Mouse (Mus musculus) ES-Bruce4 (cell line): ENCODE measurements around the gene Marc1. TPM values are rescaled to one million over a fixed set of nuclear protein-coding genes. Genes with fewer than 3 reads are reported as not detected.

Experiments
- H3K27ac ChIP-seq: 2 replicates; pipeline ENCODE4 v1.5.1; 2012; ENCODE audit warnings: low read length, inconsistent platforms; ENCODE audit not compliant: insufficient read depth
- H3K27me3 ChIP-seq: 2 replicates; pipeline ENCODE4 v1.6.1; 2012; ENCODE audit warnings: mild to moderate bottlenecking, low read length, inconsistent platforms; ENCODE audit not compliant: control insufficient read depth, poor library complexity, insufficient read depth, severe bottlenecking
- H3K36me3 ChIP-seq: 2 replicates; pipeline ENCODE4 v1.6.1; 2012; ENCODE audit warnings: inconsistent platforms, mild to moderate bottlenecking, low read length, moderate library complexity; ENCODE audit not compliant: control insufficient read depth, poor library complexity, insufficient read depth, severe bottlenecking
- H3K4me1 ChIP-seq: one replicate; pipeline ENCODE4 v1.8.1; 2011; ENCODE audit warnings: low read length; ENCODE audit not compliant: control insufficient read depth, insufficient read depth
- H3K4me3 ChIP-seq: 2 replicates; pipeline ENCODE4 v1.5.1; 2011; ENCODE audit warnings: low read depth, mild to moderate bottlenecking, low read length
- H3K9ac ChIP-seq: 2 replicates; pipeline ENCODE4 v1.6.1; 2012; ENCODE audit warnings: low read depth, mild to moderate bottlenecking, inconsistent platforms; ENCODE audit not compliant: poor library complexity, severe bottlenecking
- H3K9me3 ChIP-seq: replicated peaks from 2 replicates; pipeline ENCODE4 v1.6.1; 2012; ENCODE audit warnings: mild to moderate bottlenecking, low read length, inconsistent platforms; ENCODE audit not compliant: control insufficient read depth, poor library complexity, insufficient read depth, severe bottlenecking
- CTCF ChIP-seq: IDR thresholded peaks from one replicate; pipeline ENCODE4 v1.8.1; 2011; ENCODE audit warnings: low read depth, low read length
- EP300 ChIP-seq: IDR thresholded peaks from 2 replicates; pipeline ENCODE4 v1.6.1; 2011; ENCODE audit warnings: low read depth, low read length; ENCODE audit not compliant: insufficient read depth
- POLR2A ChIP-seq: IDR thresholded peaks from one replicate; pipeline ENCODE4 v1.8.1; 2011; ENCODE audit warnings: low read length; ENCODE audit not compliant: insufficient read depth
- polyA plus RNA-seq: library from polyadenylated mRNA; stranded (reverse); fragments of >200 nt; gene quantifications from 2 replicates; pipeline ENCODE4 v1.2.4, GENCODE M21; 2011; ENCODE audit warnings: low read depth; ENCODE audit not compliant: missing spikeins, insufficient read depth, insufficient read length

Gene Marc1
- polyA plus RNA-seq, 1 experiment, result not detected

DNA sequence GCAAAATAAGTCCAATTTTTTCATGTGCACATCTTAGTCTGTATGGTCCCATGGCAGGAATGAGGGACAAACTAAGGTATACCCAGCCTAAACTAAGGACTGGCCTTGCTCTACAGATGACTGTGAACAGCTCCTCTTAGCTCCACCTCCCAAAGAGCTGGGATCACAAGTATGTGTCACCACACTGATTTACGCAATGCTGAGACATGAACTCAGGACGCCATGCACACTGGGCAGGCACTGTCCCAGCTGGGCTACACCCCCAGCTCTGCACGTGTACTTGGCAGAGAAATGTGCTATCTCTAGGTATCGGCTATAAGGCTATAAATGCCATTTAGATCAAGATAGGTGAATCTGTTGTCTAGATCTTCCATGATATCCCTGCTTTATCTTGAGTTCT, 49.1 kb downstream of the Marc1 start:
- no peak overlapping the region for H3K27ac ChIP-seq
- no peak overlapping the region for H3K9ac ChIP-seq
- TF ChIP-seq CTCF (no peak), EP300 (no peak), POLR2A (no peak)
- no peak overlapping the region for H3K4me3 ChIP-seq
- H3K36me3 ChIP-seq, result no peaks in the 10 kb centered on the region
- no peaks in the 10 kb centered on the region for H3K27me3 ChIP-seq
- no peaks in the 10 kb centered on the region for H3K4me1 ChIP-seq
- H3K9me3 ChIP-seq, result no peaks in the 10 kb centered on the region

- TF ChIP-seq EP300, result no peak
- no peak for TF ChIP-seq POLR2A
- no peak for TF ChIP-seq CTCF
- Histone ChIP-seq H3K4me3 (no peak overlapping the region), H3K9me3 (no peaks in the 10 kb centered on the region), H3K9ac (no peak overlapping the region), H3K36me3 (no peaks in the 10 kb centered on the region), H3K27ac (no peak overlapping the region), H3K27me3 (no peaks in the 10 kb centered on the region), H3K4me1 (no peaks in the 10 kb centered on the region)
Observed at GRCm38 (mm10) chr1:184752671-184753070, 58.4 kb downstream of the Marc1 start.

- Histone ChIP-seq H3K36me3 (no peaks in the 10 kb centered on the region), H3K27me3 (no peaks in the 10 kb centered on the region), H3K9me3 (no peaks in the 10 kb centered on the region), H3K9ac (no peak overlapping the region), H3K4me1 (no peaks in the 10 kb centered on the region), H3K4me3 (no peak overlapping the region), H3K27ac (no peak overlapping the region)
- TF ChIP-seq POLR2A, result no peak
- no peak for TF ChIP-seq EP300
- no peak for TF ChIP-seq CTCF
Observed at GRCm38 (mm10) chr1:184750114-184750664, 60.9 kb downstream of the Marc1 start.

GRCm38 (mm10) chr1:184748692-184749152, 62.4 kb downstream of the Marc1 start:
- no peak for TF ChIP-seq POLR2A
- TF ChIP-seq EP300, result no peak
- TF ChIP-seq CTCF, result no peak
- H3K4me1 ChIP-seq, result no peaks in the 10 kb centered on the region
- H3K9ac ChIP-seq, result no peak overlapping the region
- H3K27me3 ChIP-seq, result no peaks in the 10 kb centered on the region
- no peaks in the 10 kb centered on the region for H3K36me3 ChIP-seq
- no peaks in the 10 kb centered on the region for H3K9me3 ChIP-seq
- no peak overlapping the region for H3K27ac ChIP-seq
- no peak overlapping the region for H3K4me3 ChIP-seq

- no peak overlapping the region for H3K4me3 ChIP-seq
- H3K27me3 ChIP-seq, result peaks cover 15% of the 10 kb centered on the region
- no peak overlapping the region for H3K9ac ChIP-seq
- no peaks in the 10 kb centered on the region for H3K9me3 ChIP-seq
- TF ChIP-seq POLR2A, result no peak
- peak; percentile 85 for TF ChIP-seq CTCF
- TF ChIP-seq EP300, result no peak
- no peak overlapping the region for H3K27ac ChIP-seq
- no peaks in the 10 kb centered on the region for H3K36me3 ChIP-seq
- no peaks in the 10 kb centered on the region for H3K4me1 ChIP-seq
Observed at GRCm38 (mm10) chr1:184737876-184738479, 73.1 kb downstream of the Marc1 start.

DNA sequence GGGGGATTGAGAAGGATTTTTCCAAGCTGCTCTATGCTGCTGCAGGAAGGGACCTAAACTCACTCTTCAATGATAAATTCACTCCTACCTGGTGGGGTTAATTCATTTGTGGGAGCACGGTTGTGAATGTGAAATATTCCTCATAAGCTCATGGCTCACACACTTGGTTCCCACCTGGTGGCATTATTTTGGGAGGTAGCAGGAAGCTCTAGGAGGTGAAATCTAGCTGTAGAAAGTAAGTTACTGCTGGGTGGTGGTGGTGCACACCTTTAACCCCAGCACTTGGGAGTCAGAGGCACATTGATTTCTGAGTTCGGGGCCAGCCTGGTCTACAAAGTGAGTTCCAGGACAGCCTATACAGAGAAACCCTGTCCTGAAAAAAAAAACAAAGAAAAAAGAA, 73.9 kb downstream of the Marc1 start:
- peaks cover 18% of the 10 kb centered on the region for H3K27me3 ChIP-seq
- TF ChIP-seq EP300 (no peak), CTCF (no peak), POLR2A (no peak)
- no peaks in the 10 kb centered on the region for H3K36me3 ChIP-seq
- H3K9ac ChIP-seq, result no peak overlapping the region
- H3K9me3 ChIP-seq, result no peaks in the 10 kb centered on the region
- H3K4me3 ChIP-seq, result no peak overlapping the region
- no peaks in the 10 kb centered on the region for H3K4me1 ChIP-seq
- H3K27ac ChIP-seq, result no peak overlapping the region

Other genes with a start within 250 kb of the Marc1 start
- gene Hlx, start 78.7 kb downstream of the Marc1 start, polyA plus RNA-seq, result 0.37 TPM in 1 of 2 replicates, not detected in the other
- gene Marc2, start 35.1 kb upstream of the Marc1 start, polyA plus RNA-seq, result 70.9 and 77.4 TPM in 2 replicates
- 4.8 and 6.2 TPM in 2 replicates for gene C130074G19Rik, start 71.9 kb upstream of the Marc1 start, polyA plus RNA-seq
- gene Mark1, start 188.3 kb upstream of the Marc1 start, polyA plus RNA-seq, result 9.9 and 12.7 TPM in 2 replicates